Comparison of ENCODE assay signal across 8 mouse cellular contexts in genomic region chr2:166805250-166806172, GRCm38 (mm10). TPM values are rescaled to one million over a fixed set of nuclear protein-coding genes. Genes with fewer than 3 reads are reported as not detected.
DNase-seq lines count a peak whose midpoint lies in the region; ATAC-seq and TF ChIP-seq lines count a peak whose summit lies in the region.

Gene Arfgef2, plus strand, starts transcription at chr2:166805588.

- ATAC-seq in forebrain, postnatal 0 days = peak; percentile 91
- peak; percentile 85 for ATAC-seq in neural tube, embryonic 15.5 days (ENCODE audit: low FRiP score)

- no peak for TF ChIP-seq EP300 in MEL (IDR thresholded peaks at IDR 0.05; ENCODE audit: low read depth in 1 of 2, low read length in 2 of 2)

- H3K27ac ChIP-seq in MEL (ENCODE audit: control insufficient read depth, low read depth, low read length) = peak within 1 kb of the TSS; percentile 60
- peak within 1 kb of the TSS; percentile 70 for H3K27ac ChIP-seq in cerebellum, adult 2 months (ENCODE audit: insufficient read depth, low read length)
- H3K27ac ChIP-seq in forebrain, postnatal 0 days (ENCODE audit: low read depth, low read length) = peak within 1 kb of the TSS; percentile 72
- peak within 1 kb of the TSS; percentile 92 for H3K27ac ChIP-seq in layer of hippocampus, adult 2 months
- H3K27ac ChIP-seq in neural tube, embryonic 15.5 days (replicated peaks) = peak within 1 kb of the TSS; percentile 79

- peak; percentile 66 to 89; a peak in 3 of 4 replicates for TF ChIP-seq POLR2A in MEL (IDR thresholded peaks at IDR 0.05; ENCODE audit: control insufficient read depth in 1 of 2, insufficient read depth in 1 of 2, low read depth in 1 of 2, low read length in 2 of 2, poor library complexity in 1 of 2)
- peak; percentile 64 for TF ChIP-seq POLR2A in cerebellum, adult 2 months (IDR thresholded peaks at IDR 0.05; ENCODE audit: borderline replicate concordance, insufficient read depth, low read length)
- TF ChIP-seq POLR2A in lung, adult 2 months (IDR thresholded peaks at IDR 0.05; ENCODE audit: borderline replicate concordance, extremely low read depth, low read depth, low read length) = peak; percentile 78; the same call in 1 of the 2 replicates

- peak within 1 kb of the TSS; percentile 95 to 96 for H3K4me3 ChIP-seq in MEL (ENCODE audit: control insufficient read depth in 1 of 2, insufficient read depth in 1 of 2, low read depth in 2 of 2, low read length in 2 of 2)
- peak within 1 kb of the TSS; percentile 72 for H3K4me3 ChIP-seq in cerebellum, adult 2 months (replicated peaks; ENCODE audit: insufficient read depth, low read depth, low read length)
- peak within 1 kb of the TSS; percentile 71 for H3K4me3 ChIP-seq in forebrain, postnatal 0 days (ENCODE audit: low read depth, low read length)
- peak within 1 kb of the TSS; percentile 93 for H3K4me3 ChIP-seq in layer of hippocampus, adult 2 months
- peak within 1 kb of the TSS; percentile 84 for H3K4me3 ChIP-seq in lung, adult 2 months (replicated peaks; ENCODE audit: extremely low read depth, low read depth, low read length)
- peak within 1 kb of the TSS; percentile 81 for H3K4me3 ChIP-seq in neural tube, embryonic 15.5 days (replicated peaks)

- H3K79me2 ChIP-seq in MEL (ENCODE audit: control insufficient read depth, insufficient read depth, low read length, poor library complexity) = peaks cover 40% of the 10 kb centered on the region

- H3K4me2 ChIP-seq in forebrain, postnatal 0 days (ENCODE audit: low read depth) = peak within 1 kb of the TSS; percentile 89
- H3K4me2 ChIP-seq in neural tube, embryonic 15.5 days = peak within 1 kb of the TSS; percentile 90

- WGBS in cerebellum, adult 2 months = 1% methylated on average over 76 of the region's 76 CpGs
- 3% methylated on average over 76 of the region's 76 CpGs for WGBS in forebrain, postnatal 0 days
- under 1% methylated on average over 76 of the region's 76 CpGs for WGBS in lung, adult 2 months
- WGBS in neural tube, embryonic 15.5 days = under 1% methylated on average over 54 of the region's 76 CpGs

- TF ChIP-seq CTCF in MEL (IDR thresholded peaks at IDR 0.05 in 2 of 3, conservative IDR thresholded peaks at IDR 0.05 in 1 of 3; ENCODE audit: control insufficient read depth in 1 of 3, insufficient read depth in 1 of 3, low read depth in 2 of 3, low read length in 3 of 3, poor library complexity in 1 of 3, severe bottlenecking in 1 of 3) = no peak
- TF ChIP-seq CTCF in cerebellum, adult 2 months (IDR thresholded peaks at IDR 0.05; ENCODE audit: borderline replicate concordance, insufficient read depth, low read depth, low read length) = no peak
- no peak for TF ChIP-seq CTCF in forebrain, postnatal 0 days (IDR thresholded peaks at IDR 0.05; ENCODE audit: low read depth)
- no peak for TF ChIP-seq CTCF in layer of hippocampus, adult 2 months (conservative IDR thresholded peaks at IDR 0.05)
- TF ChIP-seq CTCF in lung, adult 2 months (IDR thresholded peaks at IDR 0.05; ENCODE audit: insufficient read depth, low read length) = no peak

- peaks cover 9 to 14% of the 10 kb centered on the region in 2 experiments for H3K4me1 ChIP-seq in MEL (ENCODE audit: control insufficient read depth in 1 of 2, insufficient read depth in 2 of 2, low read length in 2 of 2)
- H3K4me1 ChIP-seq in cerebellum, adult 2 months (ENCODE audit: control insufficient read depth, insufficient read depth, low read length) = no peaks in the 10 kb centered on the region; the same call in 1 of the 2 replicates
- peaks cover 8% of the 10 kb centered on the region for H3K4me1 ChIP-seq in forebrain, postnatal 0 days (ENCODE audit: insufficient read depth)
- H3K4me1 ChIP-seq in lung, adult 2 months (ENCODE audit: control insufficient read depth, insufficient read depth, low read length) = peaks cover 10% of the 10 kb centered on the region
- peaks cover 14% of the 10 kb centered on the region for H3K4me1 ChIP-seq in neural tube, embryonic 15.5 days

- no peaks in the 10 kb centered on the region for H3K27me3 ChIP-seq in MEL (ENCODE audit: control insufficient read depth in 1 of 2, insufficient read depth in 2 of 2, low read length in 2 of 2)
- H3K27me3 ChIP-seq in cerebellum, adult 2 months (ENCODE audit: control insufficient read depth, insufficient read depth, low read length) = no peaks in the 10 kb centered on the region
- no peaks in the 10 kb centered on the region for H3K27me3 ChIP-seq in forebrain, postnatal 0 days (ENCODE audit: insufficient read depth, low read length)
- H3K27me3 ChIP-seq in neural tube, embryonic 15.5 days (replicated peaks) = no peaks in the 10 kb centered on the region

- TF ChIP-seq RAD21 in MEL (IDR thresholded peaks at IDR 0.05; ENCODE audit: low read depth, low read length) = no peak

- peaks cover 0 to 22% of the 10 kb centered on the region in 2 experiments; a peak in 2 of 4 replicates for H3K36me3 ChIP-seq in MEL (ENCODE audit: control insufficient read depth in 1 of 2, insufficient read depth in 2 of 2, low read length in 2 of 2)
- no peaks in the 10 kb centered on the region for H3K36me3 ChIP-seq in forebrain, postnatal 0 days (ENCODE audit: insufficient read depth)
- no peaks in the 10 kb centered on the region for H3K36me3 ChIP-seq in neural tube, embryonic 15.5 days

- DNase-seq in MEL (ENCODE audit: low read depth, low spot score) = peak; percentile 93
- DNase-seq in cerebellum, adult 2 months = peak; percentile 91 to 92
- DNase-seq in forebrain, postnatal 0 days = peak; percentile 85
- peak; percentile 85 to 89 for DNase-seq in heart, postnatal 36 days
- DNase-seq in layer of hippocampus, adult 2 months (ENCODE audit: low spot score in 2 of 2) = peak; percentile 84 to 87
- peak; percentile 87 for DNase-seq in lung, adult 2 months
- peak; percentile 96 for DNase-seq in testis, postnatal 10 days (ENCODE audit: low spot score)

- no peaks in the 10 kb centered on the region for H3K9me3 ChIP-seq in MEL (replicated peaks; ENCODE audit: insufficient read depth, low read length)
- H3K9me3 ChIP-seq in forebrain, postnatal 0 days (ENCODE audit: low read length) = no peaks in the 10 kb centered on the region
- no peaks in the 10 kb centered on the region for H3K9me3 ChIP-seq in neural tube, embryonic 15.5 days (replicated peaks)

- H3K9ac ChIP-seq in MEL (ENCODE audit: control insufficient read depth, low read depth, low read length, poor library complexity, severe bottlenecking) = peak within 1 kb of the TSS; percentile 90
- peak within 1 kb of the TSS; percentile 80 for H3K9ac ChIP-seq in forebrain, postnatal 0 days
- peak within 1 kb of the TSS; percentile 77 for H3K9ac ChIP-seq in neural tube, embryonic 15.5 days (replicated peaks)

- intact Hi-C loops in heart, postnatal 36 days (cut with DNase I) = no loop called here

TF ChIP-seq in MEL, 35 proteins besides CTCF, POLR2A, EP300 and RAD21 (continues in another document):
- no peak for TF ChIP-seq SMC3 (IDR thresholded peaks at IDR 0.05; ENCODE audit: low read depth, low read length)
- no peak for TF ChIP-seq E2F4 (IDR thresholded peaks at IDR 0.05; ENCODE audit: borderline replicate concordance, low read depth, low read length)
- peak; percentile 37; the same call in 1 of the 2 replicates for TF ChIP-seq ETS1 (IDR thresholded peaks at IDR 0.05; ENCODE audit: low read depth, low read length)
- no peak for TF ChIP-seq MAFK (IDR thresholded peaks at IDR 0.05; ENCODE audit: borderline replicate concordance, low read depth, low read length)
- TF ChIP-seq MAZ (IDR thresholded peaks at IDR 0.05; ENCODE audit: low read depth, low read length) = peak; percentile 94; the same call in 1 of the 2 replicates
- TF ChIP-seq KAT2A (conservative IDR thresholded peaks at IDR 0.05; ENCODE audit: low read depth, low read length) = no peak
- TF ChIP-seq TBP (IDR thresholded peaks at IDR 0.05; ENCODE audit: low read depth, low read length) = 0 out of 2 replicates have a peak, but pooled peaks have one; percentile 21
- peak; percentile 85 for TF ChIP-seq HCFC1 (IDR thresholded peaks at IDR 0.05; ENCODE audit: low read depth, low read length)
- TF ChIP-seq ELF1 (IDR thresholded peaks at IDR 0.05; ENCODE audit: low read depth, low read length) = peak; percentile 57
- peak; percentile 91 for TF ChIP-seq MAX (IDR thresholded peaks at IDR 0.05; ENCODE audit: low read length)
- TF ChIP-seq NRF1 (IDR thresholded peaks at IDR 0.05; ENCODE audit: insufficient read depth, low read depth, low read length, poor library complexity, severe bottlenecking) = 0 out of 2 replicates have a peak, but pooled peaks have one; percentile 17
- no peak for TF ChIP-seq MYC (IDR thresholded peaks at IDR 0.05; ENCODE audit: low read depth, low read length)
- no peak for TF ChIP-seq GABPA (IDR thresholded peaks at IDR 0.05; ENCODE audit: low read depth, low read length)
- TF ChIP-seq JUND (IDR thresholded peaks at IDR 0.05; ENCODE audit: low read depth, low read length) = no peak
- TF ChIP-seq POLR2AphosphoS5 (IDR thresholded peaks at IDR 0.05; ENCODE audit: borderline replicate concordance, low read depth, low read length) = no peak
- no peak for TF ChIP-seq ZNF384 (IDR thresholded peaks at IDR 0.05; ENCODE audit: low read depth, low read length)
- peak; percentile 90 for TF ChIP-seq BHLHE40 (IDR thresholded peaks at IDR 0.05; ENCODE audit: borderline replicate concordance, low read depth, low read length)
- TF ChIP-seq MEF2A (IDR thresholded peaks at IDR 0.05; ENCODE audit: extremely low read depth, insufficient replicate concordance, low read depth, low read length, poor library complexity, severe bottlenecking) = no peak
- TF ChIP-seq ZMIZ1 (IDR thresholded peaks at IDR 0.05; ENCODE audit: low read depth, low read length) = no peak
- TF ChIP-seq SIN3A (IDR thresholded peaks at IDR 0.05; ENCODE audit: low read length) = peak; percentile 83
- TF ChIP-seq TCF12 (IDR thresholded peaks at IDR 0.05; ENCODE audit: low read depth, low read length) = peak; percentile 53
- TF ChIP-seq RCOR1 (IDR thresholded peaks at IDR 0.05; ENCODE audit: low read depth, low read length) = no peak
- no peak for TF ChIP-seq ZKSCAN1 (IDR thresholded peaks at IDR 0.05; ENCODE audit: low read depth, low read length)
- TF ChIP-seq CHD2 (IDR thresholded peaks at IDR 0.05; ENCODE audit: low read length) = no peak

RNA-seq across cellular contexts. Expression of gene Arfgef2, which starts in this region (rescaled TPM):
- 18.3 and 19.1 TPM in 2 replicates for total RNA-seq in MEL (2012; rRNA removed)
- polyA plus RNA-seq in MEL (2012; ENCODE audit: insufficient read depth in 1 of 2, insufficient read length in 2 of 2, low read depth in 1 of 2, low replicate concordance in 2 of 2, missing spikeins in 1 of 2) = 10 to 100 TPM; 24.5 to 27.4 TPM
- polyA plus RNA-seq in cerebellum, adult 2 months (2012; rRNA removed) = 27.9 and 29.1 TPM in 2 replicates
- total RNA-seq in forebrain, postnatal 0 days (2014; rRNA removed) = 18.9 and 29.5 TPM in 2 replicates
- polyA plus RNA-seq in forebrain, postnatal 0 days (2015; fragmentation: Nextera tagmentation; extraction: Ambion mirVana) = 1.9 and 3.0 TPM in 2 replicates
- 10 to 100 TPM; 42.0 to 44.1 TPM for total RNA-seq in heart, postnatal 36 days (2021)
- 10 to 100 TPM; 52.9 to 59.5 TPM for total RNA-seq in layer of hippocampus, adult 2 months (2021)
- polyA plus RNA-seq in lung, adult 2 months (2012; rRNA removed) = 16.5 and 20.1 TPM in 2 replicates
- 4.1 and 4.6 TPM in 2 replicates for polyA plus RNA-seq in neural tube, embryonic 15.5 days (2015; fragmentation: Nextera tagmentation; extraction: Ambion mirVana)

Comparison
In these comparisons a context has a peak if more than half of its experiments do, and no peak if none do; other contexts are left out.
1. Peak in every context shown above with its lines: DNase-seq, ATAC-seq, H3K4me3 ChIP-seq and H3K27ac ChIP-seq.